Mouse (Mus musculus): ENCODE results near the gene Olfr746. TPM values are rescaled to one million over a fixed set of nuclear protein-coding genes. Genes with fewer than 3 reads are reported as not detected.

The Olfr746 gene
- polyA plus RNA-seq (2015; fragmentation: Nextera tagmentation; extraction: Ambion mirVana): not detected in 2 replicates

- H3K4me2 ChIP-seq (ENCODE audit: low read depth, low read length): no peak within 1 kb of the TSS
- no peak within 1 kb of the TSS for H3K9ac ChIP-seq (ENCODE audit: low read length)
- H3K36me3 ChIP-seq (ENCODE audit: control insufficient read depth, insufficient read depth): no peaks in the 10 kb centered on the region
- no peak within 1 kb of the TSS for H3K27ac ChIP-seq (ENCODE audit: low read length)
- H3K9me3 ChIP-seq (replicated peaks; ENCODE audit: control insufficient read depth, low read length): no peaks in the 10 kb centered on the region; the same call in 1 of the 2 replicates
- no peaks in the 10 kb centered on the region for H3K27me3 ChIP-seq (ENCODE audit: control insufficient read depth, insufficient read depth, low read length)
- no peak for ATAC-seq (replicated peaks; ENCODE audit: extremely low read depth, insufficient read depth, low FRiP score)
- no peak within 1 kb of the TSS for H3K4me3 ChIP-seq (ENCODE audit: low read length)
- H3K4me1 ChIP-seq (ENCODE audit: control insufficient read depth, insufficient read depth, low read length): no peaks in the 10 kb centered on the region
Measured at GRCm38 (mm10) chr14:50646783-50647182, at the start of gene Olfr746. Gene Olfr746, plus strand, starts transcription at chr14:50647083.

GRCm38 (mm10) chr14:50614579-50614978, 32.3 kb upstream of the Olfr746 start, which contains the start of gene Olfr744:
Gene Olfr744, plus strand, starts transcription at chr14:50614879.
- no peak for ATAC-seq (replicated peaks; ENCODE audit: extremely low read depth, insufficient read depth, low FRiP score)
- WGBS: 76% methylated on average over 2 of the region's 2 CpGs

GRCm38 (mm10) chr14:50639088-50639487, 7.8 kb upstream of the Olfr746 start, which contains the start of gene Olfr745:
Gene Olfr745, plus strand, starts transcription at chr14:50639388.
- 71% methylated on average over 2 of the region's 2 CpGs for WGBS
- Histone ChIP-seq H3K4me1 (ENCODE audit: control insufficient read depth, insufficient read depth, low read length) (no peaks in the 10 kb centered on the region), H3K9me3 (replicated peaks; ENCODE audit: control insufficient read depth, low read length) (0 out of 2 replicates have a peak, but pooled peaks cover 4% of the 10 kb centered on the region), H3K36me3 (ENCODE audit: control insufficient read depth, insufficient read depth) (no peaks in the 10 kb centered on the region), H3K4me3 (ENCODE audit: low read length) (no peak within 1 kb of the TSS), H3K27ac (ENCODE audit: low read length) (no peak within 1 kb of the TSS), H3K4me2 (ENCODE audit: low read depth, low read length) (no peak within 1 kb of the TSS), H3K27me3 (ENCODE audit: control insufficient read depth, insufficient read depth, low read length) (no peaks in the 10 kb centered on the region), H3K9ac (ENCODE audit: low read length) (no peak within 1 kb of the TSS)
- no peak for ATAC-seq (replicated peaks; ENCODE audit: extremely low read depth, insufficient read depth, low FRiP score)

More at GRCm38 (mm10) chr14:50614579-50614978, 32.3 kb upstream of the Olfr746 start, which contains the start of gene Olfr744:
- Histone ChIP-seq H3K27ac (ENCODE audit: low read length) (no peak within 1 kb of the TSS), H3K4me3 (ENCODE audit: low read length) (no peak within 1 kb of the TSS), H3K27me3 (ENCODE audit: control insufficient read depth, insufficient read depth, low read length) (no peaks in the 10 kb centered on the region), H3K4me1 (ENCODE audit: control insufficient read depth, insufficient read depth, low read length) (no peaks in the 10 kb centered on the region), H3K9ac (ENCODE audit: low read length) (no peak within 1 kb of the TSS), H3K9me3 (replicated peaks; ENCODE audit: control insufficient read depth, low read length) (no peaks in the 10 kb centered on the region), H3K4me2 (ENCODE audit: low read depth, low read length) (no peak within 1 kb of the TSS), H3K36me3 (ENCODE audit: control insufficient read depth, insufficient read depth) (no peaks in the 10 kb centered on the region)

- Histone ChIP-seq H3K4me2 (ENCODE audit: low read depth, low read length) (no peak within 1 kb of the TSS), H3K27ac (ENCODE audit: low read length) (no peak within 1 kb of the TSS), H3K27me3 (ENCODE audit: control insufficient read depth, insufficient read depth, low read length) (no peaks in the 10 kb centered on the region), H3K36me3 (ENCODE audit: control insufficient read depth, insufficient read depth) (no peaks in the 10 kb centered on the region), H3K9me3 (replicated peaks; ENCODE audit: control insufficient read depth, low read length) (no peaks in the 10 kb centered on the region), H3K4me3 (ENCODE audit: low read length) (no peak within 1 kb of the TSS), H3K9ac (ENCODE audit: low read length) (no peak within 1 kb of the TSS), H3K4me1 (ENCODE audit: control insufficient read depth, insufficient read depth, low read length) (no peaks in the 10 kb centered on the region)
- no peak for ATAC-seq (replicated peaks; ENCODE audit: extremely low read depth, insufficient read depth, low FRiP score)
- 86% methylated on average over 3 of the region's 3 CpGs for WGBS
Measured at GRCm38 (mm10) chr14:50693106-50693505, 46.2 kb downstream of the Olfr746 start, which contains the start of gene Olfr747. Gene Olfr747, minus strand, starts transcription at chr14:50693206.

Other genes with a start within 250 kb of the Olfr746 start
- gene Olfr738, start 239.5 kb upstream of the Olfr746 start, polyA plus RNA-seq (2015; fragmentation: Nextera tagmentation; extraction: Ambion mirVana): not detected in 2 replicates
- not detected in 2 replicates for gene Olfr739, start 228.5 kb upstream of the Olfr746 start, polyA plus RNA-seq (2015; fragmentation: Nextera tagmentation; extraction: Ambion mirVana)
- not detected in 2 replicates for gene Olfr740, start 201.5 kb upstream of the Olfr746 start, polyA plus RNA-seq (2015; fragmentation: Nextera tagmentation; extraction: Ambion mirVana)
- gene Olfr741, start 174.3 kb upstream of the Olfr746 start, polyA plus RNA-seq (2015; fragmentation: Nextera tagmentation; extraction: Ambion mirVana): not detected in 2 replicates
- not detected in 2 replicates for gene Olfr742, start 143.5 kb upstream of the Olfr746 start, polyA plus RNA-seq (2015; fragmentation: Nextera tagmentation; extraction: Ambion mirVana)
- gene Olfr743, start 125.2 kb upstream of the Olfr746 start, polyA plus RNA-seq (2015; fragmentation: Nextera tagmentation; extraction: Ambion mirVana): not detected in 2 replicates
- gene Olfr744, start 32.2 kb upstream of the Olfr746 start, polyA plus RNA-seq (2015; fragmentation: Nextera tagmentation; extraction: Ambion mirVana): not detected in 2 replicates
- not detected in 2 replicates for gene Olfr745, start 7.7 kb upstream of the Olfr746 start, polyA plus RNA-seq (2015; fragmentation: Nextera tagmentation; extraction: Ambion mirVana)
- not detected in 2 replicates for gene Olfr747, start 46.1 kb downstream of the Olfr746 start, polyA plus RNA-seq (2015; fragmentation: Nextera tagmentation; extraction: Ambion mirVana)
- gene Olfr748, start 60.3 kb downstream of the Olfr746 start, polyA plus RNA-seq (2015; fragmentation: Nextera tagmentation; extraction: Ambion mirVana): not detected in 2 replicates
- not detected in 2 replicates for gene Olfr749, start 98.0 kb downstream of the Olfr746 start, polyA plus RNA-seq (2015; fragmentation: Nextera tagmentation; extraction: Ambion mirVana)
- gene Ttc5, start 138.4 kb downstream of the Olfr746 start, polyA plus RNA-seq (2015; fragmentation: Nextera tagmentation; extraction: Ambion mirVana): 46.1 and 48.8 TPM in 2 replicates
- gene Ccnb1ip1, start 160.6 kb downstream of the Olfr746 start, polyA plus RNA-seq (2015; fragmentation: Nextera tagmentation; extraction: Ambion mirVana): not detected in 2 replicates
- 39.3 and 40.4 TPM in 2 replicates for gene Parp2, start 160.8 kb downstream of the Olfr746 start, polyA plus RNA-seq (2015; fragmentation: Nextera tagmentation; extraction: Ambion mirVana)
- gene Tep1, start 223.5 kb downstream of the Olfr746 start, polyA plus RNA-seq (2015; fragmentation: Nextera tagmentation; extraction: Ambion mirVana): 5.1 and 5.6 TPM in 2 replicates

Measured in heart, embryonic 16.5 days (tissue).